Mouse (Mus musculus) embryonic stem cell, embryonic (primary cell): Measurements from ENCODE around the gene Cckbr.
"Not testable (repeated sequence)": the region's sequence is repeated elsewhere in the genome, so short reads cannot be mapped to it uniquely, and the experiment has no call there.

ENCODE experiments used
- CTCF ChIA-PET, 4 experiments: fragments of 300-600 bp in 2 of 4; fragments of 350-600 bp in 2 of 4; sonication (Branson Sonifier 250); formaldehyde crosslinking; loops; one replicate each; lab custom pipeline; 2022; ENCODE audit warnings: inconsistent platforms in 2 of 4; lab: Charles Lee
- POLR2A ChIA-PET, 4 experiments: fragments of 300-600 bp in 2 of 4; fragments of 350-600 bp in 2 of 4; sonication (Branson Sonifier 250); formaldehyde crosslinking; loops; one replicate each; lab custom pipeline; 2022; ENCODE audit warnings: antibody characterized with exemption in 4 of 4, inconsistent platforms in 1 of 4; lab: Charles Lee

Gene Cckbr

DNA sequence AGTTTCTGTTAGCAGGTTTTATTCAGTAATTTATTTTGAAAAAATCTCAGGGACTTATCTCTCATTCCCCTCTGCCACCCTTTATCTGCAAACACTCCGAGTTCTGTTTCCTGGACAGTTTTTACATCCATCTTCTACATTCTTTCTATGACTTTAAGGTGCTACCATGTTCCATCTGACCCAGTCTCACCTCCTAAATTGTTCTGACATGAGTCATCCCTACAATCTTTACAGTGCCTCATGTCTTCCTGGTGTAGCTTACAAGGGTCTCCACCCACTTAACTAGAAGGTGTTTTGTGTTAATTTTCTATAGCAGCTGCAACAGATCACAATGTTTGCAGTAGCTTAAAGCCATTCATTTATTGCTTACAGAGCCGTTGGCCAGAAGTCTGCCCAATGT, 4.6 kb upstream of the Cckbr start:
- ChIA-PET CTCF (interaction anchor here in 2 of 4 experiments (1.1 to 1.4 kb wide), 2 partner anchors 9 kb away, joined by 3 to 6 read pairs; no protein-coding TSS in a partner anchor), POLR2A (no interaction called here)

DNA sequence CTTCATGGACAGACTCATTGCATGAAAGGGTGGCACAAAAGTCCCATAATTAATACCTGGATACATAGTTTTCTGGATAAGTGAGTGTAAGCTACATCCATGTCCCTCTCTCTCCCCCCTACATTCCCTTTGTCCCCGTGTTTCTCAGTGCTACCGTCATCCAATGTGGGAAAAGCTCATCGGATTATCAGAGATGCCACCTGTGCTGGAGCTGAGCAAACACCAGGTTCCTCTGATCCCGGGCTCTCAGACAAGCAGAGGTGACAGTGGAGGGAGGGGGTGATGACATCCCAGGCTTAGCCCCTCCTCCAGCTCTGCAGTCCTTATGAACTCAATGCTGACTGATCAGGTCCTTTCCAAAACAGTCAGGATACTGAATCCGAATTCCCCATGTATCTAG, 1.2 kb upstream of the Cckbr start:
- CTCF ChIA-PET: interaction anchor here in 1 of 4 experiments (0.6 kb wide), 1 partner anchor 13 kb away, joined by 3 read pairs; no protein-coding TSS in a partner anchor
- POLR2A ChIA-PET: interaction anchor here in 2 of 4 experiments (0.6 to 3.2 kb wide), 5 partner anchors 10 to 326 kb away, joined by 3 to 22 read pairs (median 3); partner anchors contain the start of gene Fam160a2 (in 1 of the 2)

DNA sequence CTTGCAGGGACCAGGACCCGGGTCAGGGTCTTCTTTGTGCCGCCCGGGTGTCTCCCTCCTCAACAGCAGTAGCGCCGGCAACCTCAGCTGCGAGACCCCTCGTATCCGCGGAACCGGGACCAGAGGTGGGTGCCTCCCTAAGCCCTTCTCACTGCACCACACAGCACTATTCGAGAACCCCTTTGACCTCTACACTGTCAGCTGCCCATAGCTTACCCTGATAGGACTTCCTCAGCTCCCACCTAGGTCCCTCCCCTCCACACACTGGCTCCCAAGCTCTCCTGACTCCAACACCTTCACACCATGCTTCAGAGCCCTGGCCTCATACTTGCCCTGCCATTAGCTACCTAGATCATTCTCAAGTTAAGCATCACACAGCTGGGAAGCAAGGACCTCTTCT, 520 bp downstream of the Cckbr start:
- ChIA-PET POLR2A (interaction anchor here (0.7 to 3.2 kb wide), 17 partner anchors 9 to 128 kb away, joined by 3 to 22 read pairs (median 4); partner anchors contain the start of genes Fam160a2 (in 3 of the 4) and Smpd1 (in 1 of the 4)), CTCF (interaction anchor here in 3 of 4 experiments (0.6 to 1.8 kb wide), 10 partner anchors 8 to 32 kb away, joined by 3 to 11 read pairs (median 4); no protein-coding TSS in a partner anchor)

DNA sequence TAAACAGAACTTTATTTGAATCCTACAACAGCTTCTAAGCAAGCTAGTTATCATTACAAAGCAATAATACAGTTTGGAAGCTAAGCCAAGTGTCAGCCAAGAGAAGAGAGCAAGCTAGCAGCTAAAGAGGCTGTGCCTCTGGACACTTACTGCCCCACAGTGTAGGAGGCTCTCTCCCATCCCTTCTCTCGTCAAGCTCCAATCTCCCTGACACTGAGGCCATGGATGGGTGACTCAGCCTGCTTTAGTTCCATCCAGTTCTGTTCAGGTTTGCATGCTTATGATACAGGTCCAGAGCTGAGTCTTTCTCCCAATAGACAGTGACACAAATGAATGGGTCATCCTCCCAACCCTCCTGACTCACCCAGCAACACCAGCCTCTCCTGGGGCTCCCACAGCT, 6.5 kb downstream of the Cckbr start:
- ChIA-PET POLR2A (no interaction called here), CTCF (interaction anchor here in 1 of 4 experiments (0.7 kb wide), 1 partner anchor 20 kb away, joined by 3 read pairs; no protein-coding TSS in a partner anchor)

DNA sequence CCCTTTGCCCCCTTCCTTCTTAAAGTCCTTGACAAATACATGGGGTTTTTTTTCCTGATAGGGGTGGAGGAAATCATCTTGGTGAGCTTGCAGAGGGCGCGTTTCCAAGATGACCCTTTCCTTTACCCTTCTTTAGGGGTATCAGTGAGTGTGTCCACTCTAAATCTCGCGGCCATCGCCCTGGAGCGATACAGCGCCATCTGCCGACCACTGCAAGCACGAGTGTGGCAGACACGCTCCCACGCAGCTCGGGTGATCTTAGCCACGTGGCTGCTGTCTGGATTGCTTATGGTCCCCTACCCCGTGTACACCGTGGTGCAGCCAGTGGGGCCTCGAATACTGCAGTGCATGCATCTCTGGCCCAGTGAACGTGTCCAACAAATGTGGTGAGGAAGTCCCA, 8.3 kb downstream of the Cckbr start:
- CTCF ChIA-PET: interaction anchor here in 2 of 4 experiments (0.6 to 2.3 kb wide), 6 partner anchors 8 to 180 kb away, joined by 3 to 7 read pairs (median 4); partner anchors contain the start of gene Cckbr (in 1 of the 2)
- POLR2A ChIA-PET: interaction anchor here in 3 of 4 experiments (0.6 to 1.8 kb wide), 4 partner anchors 8 to 132 kb away, joined by 3 to 6 read pairs (median 4); partner anchors contain the start of genes Cckbr (in 1 of the 3) and Fam160a2 (in 1 of the 3)

- ChIA-PET POLR2A (interaction anchor here in 3 of 4 experiments (0.6 to 1.8 kb wide), 5 partner anchors 9 to 33 kb away, joined by 3 to 7 read pairs (median 3); partner anchors contain the start of gene Cckbr (in 2 of the 3)), CTCF (interaction anchor here in 3 of 4 experiments (0.8 to 2.3 kb wide), 5 partner anchors 9 to 43 kb away, joined by 3 to 7 read pairs (median 5); partner anchors contain the start of gene Cckbr (in 3 of the 3))
Observed at GRCm38 (mm10) chr7:105434798-105435197, 9.3 kb downstream of the Cckbr start.

DNA sequence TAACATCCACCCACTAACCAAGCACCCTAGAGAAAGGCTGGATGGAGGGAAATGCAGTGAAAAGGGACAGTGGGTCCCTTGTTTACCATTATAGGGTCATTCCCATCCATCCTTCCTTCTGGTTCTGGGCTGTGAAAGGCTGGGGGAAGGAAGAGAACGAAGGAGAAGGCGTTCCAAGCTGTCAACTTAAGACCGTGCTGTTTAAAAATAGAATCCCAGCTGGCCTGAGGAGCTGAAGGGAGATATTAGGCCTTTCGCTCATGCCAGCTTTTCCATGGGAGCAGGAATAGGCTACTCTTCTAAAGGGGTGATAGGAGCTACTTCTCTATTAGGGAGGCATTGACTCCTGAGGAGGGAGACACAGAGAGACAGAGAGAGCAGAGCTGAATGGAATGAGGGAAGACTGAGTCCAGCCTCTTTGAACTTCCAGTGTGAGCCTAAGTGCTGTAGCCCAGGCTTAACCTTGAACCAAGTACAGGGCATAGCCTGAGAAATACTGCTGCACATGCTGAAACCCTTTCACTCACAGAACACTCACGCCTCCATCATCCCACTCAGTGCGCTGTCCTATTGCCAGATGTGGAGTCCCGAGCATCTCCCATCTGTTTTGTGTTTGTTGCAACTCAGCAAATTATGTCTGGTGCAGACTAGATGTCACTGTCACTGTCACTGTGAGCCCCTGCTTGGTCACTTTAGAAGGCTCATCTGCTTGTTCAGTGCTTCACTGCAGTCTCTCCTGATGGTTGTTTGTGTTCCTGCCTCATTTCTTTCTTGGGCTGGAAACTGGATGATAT, 12.6 kb downstream of the Cckbr start:
- ChIA-PET POLR2A (interaction anchor here in 2 of 4 experiments (0.5 to 1.2 kb wide), 3 partner anchors 22 to 212 kb away, joined by 4 to 7 read pairs (median 5); partner anchors contain the start of gene Fam160a2 (in 1 of the 2)), CTCF (interaction anchor here in 1 of 4 experiments (1.5 kb wide), 1 partner anchor 12 kb away, joined by 4 read pairs; the partner anchor contains the start of gene Cckbr)

GRCm38 (mm10) chr7:105441426-105441825, 15.9 kb downstream of the Cckbr start:
- ChIA-PET CTCF (interaction anchor here in 1 of 4 experiments (0.7 kb wide), 1 partner anchor 30 kb away, joined by 6 read pairs; no protein-coding TSS in a partner anchor), POLR2A (interaction anchor here in 2 of 4 experiments (0.6 to 1.2 kb wide), 3 partner anchors 10 to 18 kb away, joined by 3 to 11 read pairs (median 4); no protein-coding TSS in a partner anchor)

DNA sequence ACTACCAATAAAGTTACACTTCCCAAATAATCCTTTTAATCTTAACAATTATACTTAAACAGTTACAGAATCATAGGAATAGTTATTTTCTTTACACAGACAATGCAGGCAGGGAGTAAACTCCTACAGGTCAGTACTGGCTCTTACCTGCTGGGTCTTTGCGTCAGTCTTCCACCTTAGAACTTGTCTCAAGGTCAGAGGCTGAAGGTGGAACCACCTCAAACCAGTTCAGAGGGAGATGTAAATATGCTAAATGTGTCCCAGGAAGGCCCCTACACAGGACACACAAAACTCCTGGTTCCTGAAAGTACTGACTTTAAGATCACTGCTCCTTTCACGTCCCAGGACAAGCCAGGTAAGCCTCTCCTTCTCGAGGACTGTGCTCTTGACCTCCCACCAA, 19.5 kb downstream of the Cckbr start:
- CTCF ChIA-PET: interaction anchor here in 3 of 4 experiments (0.7 to 1.7 kb wide), 4 partner anchors 11 to 34 kb away, joined by 3 to 5 read pairs (median 4); no protein-coding TSS in a partner anchor
- POLR2A ChIA-PET: interaction anchor here (0.8 to 3.5 kb wide), 6 partner anchors 10 to 243 kb away, joined by 3 to 12 read pairs (median 4); partner anchors contain the start of genes Fam160a2 (in 2 of the 4) and Cckbr (in 1 of the 4)

GRCm38 (mm10) chr7:105453345-105453744, 27.8 kb downstream of the Cckbr start:
- ChIA-PET CTCF (interaction anchor here in 1 of 4 experiments (0.6 kb wide), 2 partner anchors 14 to 247 kb away, joined by 3 to 4 read pairs; no protein-coding TSS in a partner anchor), POLR2A (interaction anchor here in 1 of 4 experiments (0.8 kb wide), 1 partner anchor 25 kb away, joined by 4 read pairs; no protein-coding TSS in a partner anchor)

DNA sequence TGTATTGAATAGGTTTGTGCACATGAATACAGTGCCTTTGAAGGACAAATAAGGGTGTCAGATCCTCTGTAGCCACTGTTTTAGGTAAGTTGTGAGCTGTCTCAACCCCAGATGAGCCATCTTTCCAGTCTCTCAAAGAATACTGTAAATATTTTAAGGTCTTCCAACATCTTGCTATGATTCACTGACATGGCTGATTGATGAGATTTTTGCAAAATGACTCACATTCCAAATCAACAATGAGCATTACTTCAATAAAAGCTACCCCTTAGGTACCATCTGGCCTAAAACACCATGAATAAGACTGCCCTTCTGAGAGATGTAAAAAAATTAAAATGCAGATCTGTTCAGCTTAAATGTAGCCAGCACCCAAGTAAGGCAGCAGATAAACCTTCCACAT, 33.0 kb downstream of the Cckbr start:
- ChIA-PET CTCF (interaction anchor here in 1 of 4 experiments (0.7 kb wide), 1 partner anchor 32 kb away, joined by 3 read pairs; no protein-coding TSS in a partner anchor), POLR2A (interaction anchor here in 1 of 4 experiments (1.0 kb wide), 1 partner anchor 10 kb away, joined by 3 read pairs; no protein-coding TSS in a partner anchor)

DNA sequence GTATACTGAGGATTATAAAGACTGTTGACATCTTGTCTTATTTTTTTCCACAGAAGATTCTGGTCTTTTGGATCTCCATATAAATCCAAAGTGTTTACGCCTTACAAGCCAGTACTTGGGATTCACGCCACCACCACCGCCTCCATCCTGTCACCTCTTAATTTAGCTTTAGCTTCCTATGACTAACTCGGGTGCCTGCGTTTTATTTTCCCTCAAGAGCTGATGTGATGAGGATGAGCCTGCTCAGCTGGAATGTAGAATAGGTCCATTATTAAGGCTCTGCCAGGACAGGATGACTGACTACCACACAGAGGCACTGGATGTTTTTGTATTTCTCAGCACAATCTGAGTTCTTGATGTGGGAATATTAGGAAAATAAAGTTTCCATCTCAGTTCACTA, 40.0 kb downstream of the Cckbr start:
- CTCF ChIA-PET: interaction anchor here in 1 of 4 experiments (1.6 kb wide), 1 partner anchor 54 kb away, joined by 4 read pairs; no protein-coding TSS in a partner anchor
- POLR2A ChIA-PET: not testable (repeated sequence)

DNA sequence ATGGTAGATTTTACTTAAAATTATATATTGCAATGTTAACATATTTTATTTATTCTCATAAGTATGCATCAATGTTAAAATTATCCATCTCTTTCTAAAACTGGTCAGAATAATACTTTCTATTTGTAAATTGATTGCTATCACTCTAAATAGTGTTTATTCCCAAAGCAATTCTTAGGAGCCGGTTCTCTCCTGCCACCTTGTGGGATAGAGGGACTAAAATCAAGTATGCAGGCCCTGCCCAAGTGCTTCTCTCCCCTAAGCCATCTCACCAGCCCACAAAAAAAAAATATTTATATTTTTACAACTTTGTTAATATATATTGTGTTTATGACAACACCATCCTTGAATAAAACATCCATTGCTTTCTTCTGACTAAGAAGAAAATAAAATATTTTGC, 47.1 kb downstream of the Cckbr start:
- POLR2A ChIA-PET: no interaction called here
- CTCF ChIA-PET: no interaction called here

DNA sequence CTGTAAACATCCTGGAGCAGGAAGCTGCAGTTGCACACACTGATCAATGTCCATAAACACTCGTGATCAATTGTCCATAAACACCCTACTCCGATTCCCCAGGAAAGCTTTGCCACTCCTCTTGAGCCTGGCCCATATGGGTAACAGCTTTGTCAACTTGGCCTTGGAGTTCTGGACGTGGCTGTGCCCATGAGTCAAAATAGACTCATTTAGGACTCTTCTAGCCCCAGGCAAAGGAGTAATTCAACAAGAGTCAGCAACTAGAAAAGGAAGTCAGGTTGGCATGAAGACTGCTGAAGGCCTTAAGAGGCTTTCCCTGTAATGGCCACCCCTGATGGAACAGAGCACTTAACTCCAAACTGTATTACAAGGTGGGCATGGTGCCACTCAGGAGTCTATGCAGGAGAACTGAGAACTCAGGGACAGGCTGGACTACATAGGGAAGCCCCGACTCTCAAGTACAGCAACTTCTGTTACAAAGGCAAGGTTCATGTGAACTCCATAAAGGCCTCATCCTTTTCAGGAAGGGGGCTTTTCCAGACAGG, 49.3 kb downstream of the Cckbr start:
- CTCF ChIA-PET: no interaction called here
- POLR2A ChIA-PET: interaction anchor here in 1 of 4 experiments (0.5 kb wide), 1 partner anchor 168 kb away, joined by 5 read pairs; no protein-coding TSS in a partner anchor

DNA sequence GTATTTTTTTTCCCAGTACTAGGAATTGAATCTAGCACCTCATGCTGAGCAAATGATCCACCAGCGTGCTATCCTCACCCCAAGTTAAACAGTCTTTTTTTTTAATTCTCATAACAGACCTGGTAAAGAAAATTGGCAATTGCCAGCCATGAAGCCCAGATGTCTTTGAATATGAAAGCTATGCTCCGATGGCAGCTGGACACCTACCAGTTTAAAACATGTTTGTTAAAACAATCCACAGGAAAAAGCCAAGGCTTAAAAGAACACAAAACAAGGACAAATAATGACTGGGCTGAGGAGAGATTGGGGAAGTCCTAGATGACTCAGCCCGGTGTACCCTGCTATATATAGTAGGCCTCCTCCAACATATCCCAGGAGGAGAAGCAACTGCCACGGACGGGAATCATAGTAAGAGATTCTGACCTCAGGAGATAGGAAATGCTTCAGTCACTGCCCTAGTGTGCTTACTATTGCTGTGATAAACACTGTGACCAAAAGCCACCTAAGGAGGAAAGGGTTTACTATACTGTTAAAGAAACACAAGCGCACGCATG, 49.9 kb downstream of the Cckbr start:
- ChIA-PET POLR2A (no interaction called here), CTCF (interaction anchor here in 2 of 4 experiments (0.6 to 3.4 kb wide), 2 partner anchors 64 to 470 kb away, joined by 3 to 20 read pairs; no protein-coding TSS in a partner anchor)

DNA sequence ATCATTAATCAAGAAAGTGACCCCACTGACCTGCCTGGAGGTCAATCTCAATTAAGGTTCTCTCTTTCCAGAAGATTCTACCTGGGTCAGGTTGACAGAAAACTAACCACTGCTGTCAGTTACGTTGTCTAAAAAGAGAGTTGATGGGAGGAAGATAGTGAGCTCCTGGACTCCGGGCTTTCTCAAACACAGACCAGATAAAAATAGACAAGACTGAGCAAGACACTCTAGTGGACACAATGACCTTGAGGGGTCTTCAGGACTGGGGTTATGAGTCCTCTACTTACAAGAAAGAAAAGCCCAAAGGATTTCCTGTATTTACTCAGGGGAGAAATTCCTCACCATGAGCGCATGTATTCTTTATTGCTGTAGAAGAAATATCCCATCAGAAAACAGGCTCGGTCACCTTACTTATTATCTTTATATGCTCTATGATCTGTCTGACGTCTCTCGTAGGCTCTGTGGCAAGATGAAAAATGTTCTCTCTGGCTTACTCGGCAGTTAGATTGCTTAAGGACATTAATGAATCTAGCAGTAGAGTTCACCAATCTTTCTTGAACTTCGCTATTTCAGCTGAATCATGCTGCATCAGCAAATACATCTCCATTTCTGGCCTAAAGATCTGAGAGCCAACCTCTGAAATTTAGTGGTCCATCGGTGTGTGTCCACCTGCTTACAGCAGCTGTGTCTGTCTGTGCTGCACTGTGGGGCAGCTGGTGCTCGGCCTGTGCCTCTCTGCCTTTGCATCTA, 51.3 kb downstream of the Cckbr start:
- ChIA-PET POLR2A (interaction anchor here in 1 of 4 experiments (1.4 kb wide), 1 partner anchor 14 kb away, joined by 5 read pairs; no protein-coding TSS in a partner anchor), CTCF (interaction anchor here in 2 of 4 experiments (0.6 to 3.4 kb wide), 4 partner anchors 42 to 174 kb away, joined by 3 to 20 read pairs (median 6); partner anchors contain the start of gene Dnhd1 (in 1 of the 2))

GRCm38 (mm10) chr7:105477433-105477700, 51.8 kb downstream of the Cckbr start:
- ChIA-PET CTCF (interaction anchor here (0.5 to 3.4 kb wide), 12 partner anchors 31 to 221 kb away, joined by 3 to 20 read pairs (median 4); partner anchors contain the start of genes Cckbr (in 2 of the 4) and Dnhd1 (in 1 of the 4)), POLR2A (interaction anchor here in 2 of 4 experiments (0.9 to 1.4 kb wide), 4 partner anchors 15 to 97 kb away, joined by 3 to 5 read pairs (median 4); partner anchors contain the start of gene Fam160a2 (in 1 of the 2))
